Mouse (Mus musculus): Measurements from ENCODE around the gene Gm6588.

The Gm6588 gene

DNA sequence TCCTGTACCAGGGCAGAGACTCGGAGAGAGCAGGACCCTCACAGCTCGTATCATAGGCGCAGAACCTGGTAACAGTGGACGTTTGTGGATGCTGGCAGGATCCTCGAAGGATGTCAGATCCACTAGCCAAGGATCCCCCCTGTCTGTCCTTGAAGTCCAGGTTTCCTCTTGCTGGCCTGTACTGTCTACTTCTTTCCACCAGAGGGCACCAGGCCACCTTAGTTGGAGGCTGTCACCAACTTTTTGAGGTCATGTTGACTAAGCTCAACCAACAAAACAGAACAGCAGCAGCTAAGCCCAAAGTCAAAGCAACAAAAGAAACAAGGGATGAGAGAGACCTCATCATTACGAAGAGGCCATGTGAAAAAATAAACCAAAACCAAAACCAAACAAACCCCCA lies 20.9 kb downstream of the Gm6588 start:
- no peak for DNase-seq (ENCODE audit: low read depth)

DNA sequence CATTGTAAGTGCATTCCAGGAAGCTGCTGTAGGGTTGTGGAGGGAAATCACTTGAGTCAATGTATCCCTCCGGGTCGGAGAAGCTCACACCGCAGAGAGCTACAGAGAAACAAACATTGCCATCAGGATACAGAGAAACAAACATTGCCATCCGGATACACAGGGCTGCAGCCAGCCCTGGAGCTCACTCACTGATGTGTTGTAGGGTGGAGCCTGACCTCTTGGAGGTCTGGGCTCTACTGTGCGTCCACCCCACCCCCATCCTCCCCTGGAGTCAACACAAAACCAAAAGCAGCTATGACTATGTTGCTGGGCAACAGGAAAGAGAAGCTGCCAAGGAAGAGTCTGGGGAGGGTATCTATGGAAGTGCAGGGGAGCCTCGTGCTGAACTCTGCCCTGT lies 24.2 kb downstream of the Gm6588 start:
- no peak for DNase-seq (ENCODE audit: low read depth)

GRCm38 (mm10) chr5:112481946-112482410 lies 32.8 kb downstream of the Gm6588 start:
- DNase-seq (ENCODE audit: low read depth) = no peak

DNA sequence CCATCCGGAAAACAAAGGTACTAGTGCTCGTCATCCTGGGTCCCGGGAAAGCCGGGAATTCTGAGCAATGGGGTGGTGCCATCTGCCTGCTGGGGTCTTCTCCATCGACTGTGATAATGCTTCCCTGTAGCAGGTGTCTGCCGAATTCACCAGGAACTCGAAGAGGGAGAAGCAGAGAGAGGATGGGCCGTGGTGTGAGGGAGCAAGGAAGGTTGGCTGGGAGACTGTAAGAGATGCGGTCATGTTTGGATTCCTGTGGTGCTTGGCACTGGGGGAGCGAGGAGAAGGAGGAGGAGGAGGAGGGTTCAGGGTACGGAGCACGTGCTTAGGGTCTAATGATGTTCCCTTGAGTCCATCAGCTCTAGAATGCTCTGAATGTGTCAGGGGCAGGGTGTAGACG lies 33.3 kb downstream of the Gm6588 start:
- DNase-seq (ENCODE audit: low read depth) = no peak

GRCm38 (mm10) chr5:112483030-112483429 lies 33.8 kb downstream of the Gm6588 start:
- DNase-seq (ENCODE audit: low read depth) = no peak

GRCm38 (mm10) chr5:112484924-112485715 lies 35.9 kb downstream of the Gm6588 start:
- no peak for DNase-seq (ENCODE audit: low read depth)

- no peak for DNase-seq (ENCODE audit: low read depth)
These were observed 37.2 kb downstream of the Gm6588 start for GRCm38 (mm10) chr5:112486415-112486814.

- DNase-seq (ENCODE audit: low read depth) = no peak
These were observed 38.3 kb downstream of the Gm6588 start for GRCm38 (mm10) chr5:112487504-112487903.

- DNase-seq (ENCODE audit: low read depth) = no peak
These were observed 39.0 kb downstream of the Gm6588 start for GRCm38 (mm10) chr5:112488101-112488776.

GRCm38 (mm10) chr5:112491489-112491888 lies 42.3 kb downstream of the Gm6588 start:
- no peak for DNase-seq (ENCODE audit: low read depth)

GRCm38 (mm10) chr5:112493492-112493891 lies 44.3 kb downstream of the Gm6588 start:
- DNase-seq (ENCODE audit: low read depth) = no peak

GRCm38 (mm10) chr5:112496753-112497369 lies 47.6 kb downstream of the Gm6588 start:
- no peak for DNase-seq (ENCODE audit: low read depth)

GRCm38 (mm10) chr5:112498921-112499917 lies 50.0 kb downstream of the Gm6588 start:
- DNase-seq (ENCODE audit: low read depth) = no peak

- no peak for DNase-seq (ENCODE audit: low read depth)
These were observed 50.9 kb downstream of the Gm6588 start for GRCm38 (mm10) chr5:112499918-112500682.

All from fibroblast of lung, adult 2 months (primary cell).